Mouse (Mus musculus) olfactory bulb, adult 2 months (tissue): ENCODE results near the gene Sde2.

Source experiments
- CTCF ChIP-seq: fragments of 200-500 bp; IDR thresholded peaks from 2 replicates; pipeline ENCODE4 v1.5.1; 2012; ENCODE audit warnings: low read depth, mild to moderate bottlenecking, low read length, moderate library complexity; ENCODE audit not compliant: insufficient read depth
- POLR2A ChIP-seq: fragments of 200-500 bp; IDR thresholded peaks from 2 replicates; pipeline ENCODE4 v1.6.1; 2012; ENCODE audit warnings: mild to moderate bottlenecking, low read depth, low read length, moderate library complexity; ENCODE audit not compliant: insufficient read depth

DNA sequence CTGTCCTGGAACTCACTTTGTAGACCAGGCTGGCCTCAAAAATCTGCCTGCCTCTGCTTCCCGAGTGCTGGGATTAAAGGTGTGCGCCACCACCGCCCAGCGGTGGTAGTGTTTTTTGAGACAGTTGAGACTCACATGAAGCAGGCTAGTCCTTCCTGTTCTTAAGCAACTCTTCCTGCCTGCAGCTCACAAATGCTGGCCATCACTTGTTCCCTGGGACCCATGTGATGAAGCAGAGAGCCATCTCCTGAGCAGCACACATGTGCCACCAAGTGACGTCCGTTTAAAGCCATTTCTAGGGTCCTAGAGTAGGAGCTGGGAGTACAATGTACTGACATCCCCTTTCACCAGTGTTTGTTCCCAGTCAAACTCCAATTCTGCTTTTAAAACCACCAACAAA is 47.0 kb upstream of the Sde2 start:
- TF ChIP-seq POLR2A (no peak), CTCF (no peak)
